Mouse (Mus musculus) kidney, embryonic 14.5 days (tissue): ENCODE data around the gene Rusc2. TPM values are rescaled to one million over a fixed set of nuclear protein-coding genes. Genes with fewer than 3 reads are reported as not detected.

ENCODE experiments used
- ATAC-seq: fragments of 200-750 bp; cut with Nextera tagmentation; 2 replicates; pipeline ENCODE4 v1.8.0; 2017; ENCODE audit warnings: moderate number of reproducible peaks, mild to moderate bottlenecking, moderate TSS enrichment, moderate library complexity; ENCODE audit not compliant: low FRiP score, low TSS enrichment
- H3K27ac ChIP-seq: fragments of 300-500 bp; sonication (generic); 2 replicates; pipeline ENCODE4 v1.5.1; 2014; ENCODE audit warnings: low read depth, mild to moderate bottlenecking, low read length, moderate library complexity, mixed read lengths
- H3K27me3 ChIP-seq: fragments of 300-500 bp; sonication (generic); 2 replicates; pipeline ENCODE4 v1.6.1; 2014; ENCODE audit warnings: mild to moderate bottlenecking, low read length; ENCODE audit not compliant: control insufficient read depth, insufficient read depth
- H3K36me3 ChIP-seq: fragments of 300-500 bp; sonication (generic); 2 replicates; pipeline ENCODE4 v1.6.1; 2014; ENCODE audit warnings: low read length, mixed read lengths; ENCODE audit not compliant: control insufficient read depth, insufficient read depth
- H3K4me1 ChIP-seq: fragments of 300-500 bp; sonication (generic); 2 replicates; pipeline ENCODE4 v1.6.1; 2014; ENCODE audit warnings: low read length, mixed read lengths; ENCODE audit not compliant: control insufficient read depth, insufficient read depth
- H3K4me2 ChIP-seq: fragments of 300-500 bp; sonication (generic); replicated peaks from 2 replicates; pipeline ENCODE4 v1.6.1; 2014; ENCODE audit warnings: low read depth, mild to moderate bottlenecking, low read length
- H3K4me3 ChIP-seq: fragments of 300-500 bp; sonication (generic); 2 replicates; pipeline ENCODE4 v1.5.1; 2014; ENCODE audit warnings: mild to moderate bottlenecking, low read length
- H3K9ac ChIP-seq: fragments of 300-500 bp; sonication (generic); 2 replicates; pipeline ENCODE4 v1.6.1; 2014; ENCODE audit warnings: low read depth, mild to moderate bottlenecking, low read length, moderate library complexity
- H3K9me3 ChIP-seq: fragments of 300-500 bp; sonication (generic); 2 replicates; pipeline ENCODE4 v1.6.1; 2016; ENCODE audit warnings: low read length; ENCODE audit not compliant: control insufficient read depth
- whole genome bisulfite sequencing: fragments of 180-500 bp; shearing (Covaris S2); extraction: QIAGEN DNeasy Blood & Tissue Kit; methylation state at CpG from one replicate; pipeline ENCODE4 v1.1.7; 2014; 5-methylcytosine and 5-hydroxymethylcytosine counted together
- polyA plus RNA-seq: library from polyadenylated mRNA; unstranded; fragments of >200 nt; fragmentation: Nextera tagmentation; extraction: Ambion mirVana; gene quantifications from 2 replicates; pipeline ENCODE4 v1.2.1, GENCODE M21; 2014

Gene Rusc2
- polyA plus RNA-seq, 1 experiment from 2014 or later: 8.9 TPM

- ATAC-seq: peak; percentile 93
- H3K9ac ChIP-seq: peak overlapping the region; percentile 99
- peak overlapping the region; percentile 93 for H3K27ac ChIP-seq
- H3K4me1 ChIP-seq: peaks cover 10% of the 10 kb centered on the region
- peak overlapping the region; percentile 96 for H3K4me3 ChIP-seq
- H3K9me3 ChIP-seq: no peaks in the 10 kb centered on the region
- WGBS: under 1% methylated on average over 33 of the region's 33 CpGs
- peak overlapping the region; percentile 71 for H3K4me2 ChIP-seq
- H3K27me3 ChIP-seq: no peaks in the 10 kb centered on the region
- peaks cover 24% of the 10 kb centered on the region for H3K36me3 ChIP-seq
Measured at GRCm38 (mm10) chr4:43442044-43442443, 60.3 kb downstream of the Rusc2 start.

- Histone ChIP-seq H3K4me2 (peak overlapping the region; percentile 71), H3K36me3 (peaks cover 30% of the 10 kb centered on the region), H3K9ac (peak overlapping the region; percentile 99), H3K4me3 (peak overlapping the region; percentile 96), H3K9me3 (no peaks in the 10 kb centered on the region), H3K27me3 (no peaks in the 10 kb centered on the region), H3K4me1 (peaks cover 10% of the 10 kb centered on the region), H3K27ac (peak overlapping the region; percentile 93)
- WGBS: under 1% methylated on average over 66 of the region's 88 CpGs
- ATAC-seq: peak; percentile 81
Measured at GRCm38 (mm10) chr4:43442456-43443361, 60.9 kb downstream of the Rusc2 start.

- Histone ChIP-seq H3K4me1 (peaks cover 10% of the 10 kb centered on the region), H3K9ac (peak overlapping the region; percentile 99), H3K36me3 (peaks cover 39% of the 10 kb centered on the region), H3K9me3 (no peaks in the 10 kb centered on the region), H3K4me3 (peak overlapping the region; percentile 96), H3K4me2 (peak overlapping the region; percentile 71), H3K27me3 (no peaks in the 10 kb centered on the region), H3K27ac (peak overlapping the region; percentile 87)
- WGBS: 2% methylated on average over 24 of the region's 28 CpGs
- peak; percentile 7; the same call in 1 of the 2 replicates for ATAC-seq
Measured at GRCm38 (mm10) chr4:43443511-43443910, 61.7 kb downstream of the Rusc2 start.

- H3K4me2 ChIP-seq: no peak overlapping the region
- WGBS: 86% methylated on average over 13 of the region's 13 CpGs
- no peak for ATAC-seq
- H3K27ac ChIP-seq: no peak overlapping the region
- H3K9ac ChIP-seq: no peak overlapping the region
- H3K4me3 ChIP-seq: no peak overlapping the region
- no peaks in the 10 kb centered on the region for H3K27me3 ChIP-seq
- peaks cover 10% of the 10 kb centered on the region for H3K4me1 ChIP-seq
- peaks cover 39% of the 10 kb centered on the region for H3K36me3 ChIP-seq
- H3K9me3 ChIP-seq: no peaks in the 10 kb centered on the region
Measured at GRCm38 (mm10) chr4:43447251-43447650, 65.5 kb downstream of the Rusc2 start.

- no peak for ATAC-seq
- Histone ChIP-seq H3K4me2 (no peak overlapping the region), H3K27me3 (peaks cover 11% of the 10 kb centered on the region; the same call in 1 of the 2 replicates), H3K4me3 (no peak overlapping the region), H3K36me3 (peaks cover 39% of the 10 kb centered on the region), H3K27ac (no peak overlapping the region), H3K9ac (no peak overlapping the region), H3K9me3 (no peaks in the 10 kb centered on the region), H3K4me1 (peaks cover 14% of the 10 kb centered on the region)
- 94% methylated on average over 3 of the region's 3 CpGs for whole genome bisulfite sequencing
Measured at GRCm38 (mm10) chr4:43448554-43448953, 66.8 kb downstream of the Rusc2 start.

GRCm38 (mm10) chr4:43452315-43452714, 70.5 kb downstream of the Rusc2 start:
- no peak overlapping the region for H3K4me2 ChIP-seq
- no peak overlapping the region for H3K27ac ChIP-seq
- peaks cover 16% of the 10 kb centered on the region for H3K4me1 ChIP-seq
- no peak overlapping the region for H3K9ac ChIP-seq
- 56% methylated on average over 11 of the region's 11 CpGs for WGBS
- ATAC-seq: no peak
- H3K27me3 ChIP-seq: peaks cover 20% of the 10 kb centered on the region; the same call in 1 of the 2 replicates
- no peak overlapping the region for H3K4me3 ChIP-seq
- H3K9me3 ChIP-seq: no peaks in the 10 kb centered on the region
- peaks cover 13% of the 10 kb centered on the region for H3K36me3 ChIP-seq

- H3K4me3 ChIP-seq: peak overlapping the region; percentile 26
- H3K9ac ChIP-seq: peak overlapping the region; percentile 42; the same call in 1 of the 2 replicates
- no peak overlapping the region for H3K27ac ChIP-seq
- peaks cover 16% of the 10 kb centered on the region for H3K4me1 ChIP-seq
- 2% methylated on average over 18 of the region's 18 CpGs for WGBS
- peak; percentile 36; the same call in 1 of the 2 replicates for ATAC-seq
- peak overlapping the region; percentile 51 for H3K4me2 ChIP-seq
- no peaks in the 10 kb centered on the region for H3K9me3 ChIP-seq
- H3K27me3 ChIP-seq: peaks cover 20% of the 10 kb centered on the region; the same call in 1 of the 2 replicates
- peaks cover 2% of the 10 kb centered on the region; the same call in 1 of the 2 replicates for H3K36me3 ChIP-seq
Measured at GRCm38 (mm10) chr4:43453413-43453812, 71.6 kb downstream of the Rusc2 start.

GRCm38 (mm10) chr4:43454041-43454836, 72.5 kb downstream of the Rusc2 start, which contains the start of gene Cd72:
Cd72 (minus strand) TSS chr4:43454628.
- Histone ChIP-seq H3K4me2 (peak within 1 kb of the TSS; percentile 51), H3K27ac (no peak within 1 kb of the TSS), H3K9me3 (no peaks in the 10 kb centered on the region), H3K27me3 (peaks cover 20% of the 10 kb centered on the region; the same call in 1 of the 2 replicates), H3K4me1 (peaks cover 16% of the 10 kb centered on the region), H3K4me3 (peak within 1 kb of the TSS; percentile 26), H3K36me3 (no peaks in the 10 kb centered on the region), H3K9ac (peak within 1 kb of the TSS; percentile 42; the same call in 1 of the 2 replicates)
- peak; percentile 20; the same call in 1 of the 2 replicates for ATAC-seq
- 23% methylated on average over 20 of the region's 20 CpGs for WGBS
